Mouse (Mus musculus): ENCODE data around the gene Ppp1r1c.

GRCm38 (mm10) chr2:79762723-79763388, 55.3 kb downstream of the Ppp1r1c start:
- TF ChIP-seq CTCF (IDR thresholded peaks at IDR 0.05; ENCODE audit: low read depth) (no peak), EP300 (optimal IDR thresholded peaks at IDR 0.05) (no peak)
